Mouse (Mus musculus) T-helper 2 cell (primary cell): ENCODE results near the gene Trappc4.
"Not testable (repeated sequence)": the region's sequence is repeated elsewhere in the genome, so short reads cannot be mapped to it uniquely, and the experiment has no call there.

Experiments used
- in situ Hi-C: fragments of 300-600 bp; cut with MboI, MseI; formaldehyde crosslinking; loops from one replicate; pipeline ENCODE4 v1.15.1; 2025; ENCODE audit warnings: high pct_unique_total_duplicates

Trappc4 gene

GRCm38 (mm10) chr9:44408693-44409092 lies 1.3 kb upstream of the Trappc4 start:
- in situ Hi-C loops, result not testable (repeated sequence)

- in situ Hi-C loops, result no loop called here
These were observed 325 bp upstream of the Trappc4 start for GRCm38 (mm10) chr9:44407752-44408097.

GRCm38 (mm10) chr9:44405011-44405410 lies 2.4 kb downstream of the Trappc4 start:
- in situ Hi-C loops, result no loop called here

- in situ Hi-C loops, result no loop called here
These were observed 6.3 kb downstream of the Trappc4 start for GRCm38 (mm10) chr9:44401081-44401480.

- in situ Hi-C loops, result loop anchor here (5.0 kb wide), 2 partner anchors 57 to 83 kb away; partner anchors contain the start of genes Bcl9l and Hmbs
These were observed 7.6 kb downstream of the Trappc4 start for GRCm38 (mm10) chr9:44399795-44400114.

- in situ Hi-C loops, result loop anchor here (5.0 kb wide), 2 partner anchors 57 to 83 kb away; partner anchors contain the start of genes Bcl9l and Hmbs
These were observed 8.1 kb downstream of the Trappc4 start for GRCm38 (mm10) chr9:44399114-44399794.

GRCm38 (mm10) chr9:44398551-44398950 lies 8.8 kb downstream of the Trappc4 start:
- in situ Hi-C loops, result loop anchor here (5.0 kb wide), 2 partner anchors 56 to 84 kb away; partner anchors contain the start of genes Bcl9l and Hmbs

- in situ Hi-C loops, result loop anchor here (5.0 kb wide), 2 partner anchors 56 to 84 kb away; partner anchors contain the start of genes Bcl9l and Hmbs
These were observed 9.3 kb downstream of the Trappc4 start for GRCm38 (mm10) chr9:44398087-44398486.

GRCm38 (mm10) chr9:44396684-44397411 lies 10.6 kb downstream of the Trappc4 start, which contains the start of gene Slc37a4:
Gene Slc37a4 (plus strand): TSS chr9:44396852.
- in situ Hi-C loops, result loop anchor here (5.0 kb wide), 2 partner anchors 55 to 85 kb away; partner anchors contain the start of genes Bcl9l and Hmbs

GRCm38 (mm10) chr9:44391466-44391865 lies 15.9 kb downstream of the Trappc4 start:
- in situ Hi-C loops, result no loop called here

GRCm38 (mm10) chr9:44389273-44389672 lies 18.1 kb downstream of the Trappc4 start:
- in situ Hi-C loops, result no loop called here

- in situ Hi-C loops, result no loop called here
These were observed 20.2 kb downstream of the Trappc4 start for GRCm38 (mm10) chr9:44387221-44387620.

GRCm38 (mm10) chr9:44384596-44384995 lies 22.8 kb downstream of the Trappc4 start:
- in situ Hi-C loops, result no loop called here

GRCm38 (mm10) chr9:44379862-44380261 lies 27.5 kb downstream of the Trappc4 start:
- in situ Hi-C loops, result no loop called here

- in situ Hi-C loops, result no loop called here
These were observed 28.2 kb downstream of the Trappc4 start, which contains the start of gene Hyou1 for GRCm38 (mm10) chr9:44379054-44379834. Gene Hyou1 (plus strand): TSS chr9:44379490.

- in situ Hi-C loops, result no loop called here
These were observed 29.2 kb downstream of the Trappc4 start for GRCm38 (mm10) chr9:44378153-44378730.

GRCm38 (mm10) chr9:44377335-44377734 lies 30.1 kb downstream of the Trappc4 start:
- in situ Hi-C loops, result not testable (repeated sequence)

- in situ Hi-C loops, result no loop called here
These were observed 31.3 kb downstream of the Trappc4 start for GRCm38 (mm10) chr9:44376141-44376540.

- in situ Hi-C loops, result no loop called here
These were observed 34.0 kb downstream of the Trappc4 start for GRCm38 (mm10) chr9:44373386-44373785.

- in situ Hi-C loops, result no loop called here
These were observed 42.9 kb downstream of the Trappc4 start for GRCm38 (mm10) chr9:44364480-44364879.

- in situ Hi-C loops, result not testable (repeated sequence)
These were observed 45.5 kb downstream of the Trappc4 start for GRCm38 (mm10) chr9:44361931-44362330.
